ENCODE assay signal across 11 mouse cellular contexts in the genomic region with DNA sequence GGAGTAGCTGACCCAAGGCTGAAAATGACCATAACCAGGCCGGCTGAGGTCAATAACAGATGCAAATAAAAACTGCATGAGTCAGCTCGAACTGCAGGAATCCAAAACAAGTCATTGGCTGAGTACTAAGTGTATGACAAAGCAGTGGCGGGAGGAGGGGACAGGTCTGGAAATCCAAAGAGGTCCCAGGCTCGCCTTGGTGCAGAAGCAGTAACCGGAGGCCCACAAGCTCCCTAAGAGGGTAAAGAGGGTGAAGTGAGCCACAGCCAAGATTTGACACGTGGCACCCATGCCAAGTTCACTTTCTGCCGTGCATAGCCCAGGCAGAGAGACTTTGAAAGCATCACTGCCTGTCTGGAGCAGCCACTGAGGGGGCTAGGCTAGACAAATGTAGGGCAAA. TPM values are rescaled to one million over a fixed set of nuclear protein-coding genes. Genes with fewer than 3 reads are reported as not detected.
A peak's percentile ranks its signal among the peaks of the same experiment; 100 is the strongest.
DNase-seq lines count a peak whose midpoint lies in the region; ATAC-seq and TF ChIP-seq lines count a peak whose summit lies in the region.
"Had no signal": no experiment of that assay in that cellular context is flagged by ENCODE, and none has a peak within 500 bp of the region (broad histone marks: within the 10 kb centered on the region; RNA-seq: fewer than 3 reads in every experiment).

No protein-coding gene starts in this region.

- WGBS in cerebellum, adult 2 months, result 21% methylated on average over 7 of the region's 7 CpGs
- WGBS in hindbrain, embryonic 11.5 days, result 62% methylated on average over 7 of the region's 7 CpGs

- H3K36me3 ChIP-seq in hindbrain, embryonic 11.5 days (ENCODE audit: control insufficient read depth, insufficient read depth, low read length), result no peaks in the 10 kb centered on the region
- H3K36me3 ChIP-seq: embryonic facial prominence, embryonic 12.5 days; neural tube, embryonic 13.5 days; stomach, embryonic 15.5 days had no signal

- ATAC-seq in hindbrain, embryonic 11.5 days (ENCODE audit: low FRiP score), result no peak

- H3K9me3 ChIP-seq in hindbrain, embryonic 11.5 days (ENCODE audit: control insufficient read depth, low read length), result no peaks in the 10 kb centered on the region
- H3K9me3 ChIP-seq: embryonic facial prominence, embryonic 12.5 days; neural tube, embryonic 13.5 days; stomach, embryonic 15.5 days had no signal

- no peak for TF ChIP-seq CTCF in cerebellum, adult 2 months (IDR thresholded peaks at IDR 0.05; ENCODE audit: borderline replicate concordance, insufficient read depth, low read depth, low read length)

- peak overlapping the region; percentile 54 for H3K27ac ChIP-seq in cerebellum, adult 2 months (ENCODE audit: insufficient read depth, low read length)
- no peak overlapping the region for H3K27ac ChIP-seq in hindbrain, embryonic 11.5 days (ENCODE audit: low read depth, low read length)
- H3K27ac ChIP-seq: embryonic facial prominence, embryonic 12.5 days; neural tube, embryonic 13.5 days; stomach, embryonic 15.5 days had no signal

- peaks cover 42% of the 10 kb centered on the region for H3K4me1 ChIP-seq in cerebellum, adult 2 months (ENCODE audit: control insufficient read depth, insufficient read depth, low read length)
- H3K4me1 ChIP-seq in hindbrain, embryonic 11.5 days (replicated peaks; ENCODE audit: control insufficient read depth, insufficient read depth, low read length), result no peaks in the 10 kb centered on the region

- no peak overlapping the region for H3K4me2 ChIP-seq in hindbrain, embryonic 11.5 days (replicated peaks; ENCODE audit: low read depth, low read length)
- H3K4me2 ChIP-seq: embryonic facial prominence, embryonic 12.5 days; neural tube, embryonic 13.5 days; stomach, embryonic 15.5 days had no signal

- no peak overlapping the region for H3K4me3 ChIP-seq in cerebellum, adult 2 months (replicated peaks; ENCODE audit: insufficient read depth, low read depth, low read length)
- H3K4me3 ChIP-seq in hindbrain, embryonic 11.5 days (ENCODE audit: low read depth, low read length), result no peak overlapping the region
- H3K4me3 ChIP-seq: embryonic facial prominence, embryonic 12.5 days; neural tube, embryonic 13.5 days; stomach, embryonic 15.5 days had no signal

- peak; percentile 62 to 72 for DNase-seq in cerebellum, adult 2 months
- no peak for DNase-seq in cerebellum, adult 9-11 months
- DNase-seq in urinary bladder, postnatal 25 days (ENCODE audit: low spot score), result peak; percentile 29
- no peak for DNase-seq in urinary bladder, postnatal 10 days (ENCODE audit: low spot score)
- peak; percentile 49 for DNase-seq in kidney, adult 9 months
- DNase-seq in embryo, embryonic 11 days, result no peak
- no peak for DNase-seq in hindbrain, embryonic 11.5 days (ENCODE audit: low spot score)
- DNase-seq in spleen, adult 18-20 months, result no peak

- no peak for TF ChIP-seq POLR2A in cerebellum, adult 2 months (IDR thresholded peaks at IDR 0.05; ENCODE audit: borderline replicate concordance, insufficient read depth, low read length)

- no peak overlapping the region for H3K9ac ChIP-seq in hindbrain, embryonic 11.5 days (ENCODE audit: low read depth, low read length)
- H3K9ac ChIP-seq: embryonic facial prominence, embryonic 12.5 days; neural tube, embryonic 13.5 days; stomach, embryonic 15.5 days had no signal

- no peaks in the 10 kb centered on the region for H3K27me3 ChIP-seq in cerebellum, adult 2 months (ENCODE audit: control insufficient read depth, insufficient read depth, low read length)
- no peaks in the 10 kb centered on the region for H3K27me3 ChIP-seq in hindbrain, embryonic 11.5 days (ENCODE audit: control insufficient read depth, insufficient read depth, low read length)
- H3K27me3 ChIP-seq: embryonic facial prominence, embryonic 12.5 days; neural tube, embryonic 13.5 days; stomach, embryonic 15.5 days had no signal

RNA-seq across cellular contexts. Expression of a gene that starts 41.0 kb away (rescaled TPM):
- polyA plus RNA-seq in cerebellum, adult 2 months (2012; rRNA removed), result 48.2 and 49.9 TPM in 2 replicates
- 71.3 and 74.8 TPM in 2 replicates for polyA plus RNA-seq in hindbrain, embryonic 11.5 days (2014; fragmentation: Nextera tagmentation; extraction: Ambion mirVana)

Comparison
In these comparisons a context has a peak if more than half of its experiments do, and no peak if none do; other contexts are left out.
1. DNase-seq: peak in cerebellum, adult 2 months (2 of 2), urinary bladder, postnatal 25 days (single experiment) and kidney, adult 9 months (single experiment); none in cerebellum, adult 9-11 months (single experiment), urinary bladder, postnatal 10 days (single experiment), embryo, embryonic 11 days (single experiment), hindbrain, embryonic 11.5 days (single experiment) and spleen, adult 18-20 months (0 of 2).